Mouse (Mus musculus): ENCODE measurements at regions not wholly inside any gene's neighbourhood (a gene's known extent, or its start where the extent isn't known, plus 50 kb on each side); places are given as distances from the start of the nearest gene placed in this dataset.

GRCm38 (mm10) chr8:112427721-112428389 lies 142.0 kb upstream of the Cntnap4 start:
- Histone ChIP-seq H3K36me3 (ENCODE audit: control insufficient read depth, insufficient read depth, low read length) (no peaks in the 10 kb centered on the region), H3K9ac (ENCODE audit: low read depth, low read length) (no peak overlapping the region), H3K9me3 (ENCODE audit: control insufficient read depth, low read length) (no peaks in the 10 kb centered on the region), H3K4me1 (ENCODE audit: control insufficient read depth, insufficient read depth, low read length) (no peaks in the 10 kb centered on the region), H3K27ac (ENCODE audit: low read depth, low read length) (no peak overlapping the region), H3K4me3 (ENCODE audit: low read length) (no peak overlapping the region), H3K27me3 (ENCODE audit: control insufficient read depth, insufficient read depth, low read length) (no peaks in the 10 kb centered on the region), H3K4me2 (replicated peaks; ENCODE audit: low read depth, low read length) (no peak overlapping the region)
- whole genome bisulfite sequencing: 66% methylated on average over 19 of the region's 19 CpGs
- no peak for ATAC-seq (ENCODE audit: low FRiP score, low TSS enrichment)

- no peaks in the 10 kb centered on the region for H3K4me1 ChIP-seq (ENCODE audit: control insufficient read depth, insufficient read depth, low read length)
- H3K4me3 ChIP-seq (ENCODE audit: low read length): no peak overlapping the region
- no peak overlapping the region for H3K4me2 ChIP-seq (replicated peaks; ENCODE audit: low read depth, low read length)
- no peaks in the 10 kb centered on the region for H3K36me3 ChIP-seq (ENCODE audit: control insufficient read depth, insufficient read depth, low read length)
- H3K9ac ChIP-seq (ENCODE audit: low read depth, low read length): no peak overlapping the region
- H3K9me3 ChIP-seq (ENCODE audit: control insufficient read depth, low read length): no peaks in the 10 kb centered on the region
- 90% methylated on average over 5 of the region's 5 CpGs for WGBS
- no peak overlapping the region for H3K27ac ChIP-seq (ENCODE audit: low read depth, low read length)
- H3K27me3 ChIP-seq (ENCODE audit: control insufficient read depth, insufficient read depth, low read length): no peaks in the 10 kb centered on the region
- no peak for ATAC-seq (ENCODE audit: low FRiP score, low TSS enrichment)
Measured at GRCm38 (mm10) chr8:112411968-112412367, 157.9 kb upstream of the Cntnap4 start.

- H3K4me1 ChIP-seq (ENCODE audit: control insufficient read depth, insufficient read depth, low read length): no peaks in the 10 kb centered on the region
- H3K9ac ChIP-seq (ENCODE audit: low read depth, low read length): no peak overlapping the region
- 19% methylated on average over 6 of the region's 6 CpGs for WGBS
- no peak overlapping the region for H3K4me3 ChIP-seq (ENCODE audit: low read length)
- no peak for ATAC-seq (ENCODE audit: low FRiP score, low TSS enrichment)
- no peaks in the 10 kb centered on the region for H3K36me3 ChIP-seq (ENCODE audit: control insufficient read depth, insufficient read depth, low read length)
- H3K27ac ChIP-seq (ENCODE audit: low read depth, low read length): no peak overlapping the region
- H3K9me3 ChIP-seq (ENCODE audit: control insufficient read depth, low read length): no peaks in the 10 kb centered on the region
- H3K4me2 ChIP-seq (replicated peaks; ENCODE audit: low read depth, low read length): no peak overlapping the region
- H3K27me3 ChIP-seq (ENCODE audit: control insufficient read depth, insufficient read depth, low read length): no peaks in the 10 kb centered on the region
Measured at GRCm38 (mm10) chr8:112411213-112411612, 158.6 kb upstream of the Cntnap4 start.

GRCm38 (mm10) chr8:112408211-112408735 lies 161.6 kb upstream of the Cntnap4 start:
- Histone ChIP-seq H3K4me1 (ENCODE audit: control insufficient read depth, insufficient read depth, low read length) (no peaks in the 10 kb centered on the region), H3K4me3 (ENCODE audit: low read length) (no peak overlapping the region), H3K9ac (ENCODE audit: low read depth, low read length) (no peak overlapping the region), H3K36me3 (ENCODE audit: control insufficient read depth, insufficient read depth, low read length) (no peaks in the 10 kb centered on the region), H3K4me2 (replicated peaks; ENCODE audit: low read depth, low read length) (no peak overlapping the region), H3K27me3 (ENCODE audit: control insufficient read depth, insufficient read depth, low read length) (no peaks in the 10 kb centered on the region), H3K27ac (ENCODE audit: low read depth, low read length) (no peak overlapping the region), H3K9me3 (ENCODE audit: control insufficient read depth, low read length) (no peaks in the 10 kb centered on the region)
- ATAC-seq (ENCODE audit: low FRiP score, low TSS enrichment): no peak
- WGBS: 94% methylated on average over 9 of the region's 9 CpGs

GRCm38 (mm10) chr8:112404087-112404486 lies 165.8 kb upstream of the Cntnap4 start:
- H3K36me3 ChIP-seq (ENCODE audit: control insufficient read depth, insufficient read depth, low read length): no peaks in the 10 kb centered on the region
- no peak overlapping the region for H3K9ac ChIP-seq (ENCODE audit: low read depth, low read length)
- no peaks in the 10 kb centered on the region for H3K4me1 ChIP-seq (ENCODE audit: control insufficient read depth, insufficient read depth, low read length)
- H3K4me2 ChIP-seq (replicated peaks; ENCODE audit: low read depth, low read length): no peak overlapping the region
- no peaks in the 10 kb centered on the region for H3K27me3 ChIP-seq (ENCODE audit: control insufficient read depth, insufficient read depth, low read length)
- H3K4me3 ChIP-seq (ENCODE audit: low read length): no peak overlapping the region
- no peak overlapping the region for H3K27ac ChIP-seq (ENCODE audit: low read depth, low read length)
- WGBS: 0% methylated on average over 2 of the region's 2 CpGs
- no peaks in the 10 kb centered on the region for H3K9me3 ChIP-seq (ENCODE audit: control insufficient read depth, low read length)
- peak; percentile 71 for ATAC-seq (ENCODE audit: low FRiP score, low TSS enrichment)

- Histone ChIP-seq H3K27me3 (ENCODE audit: control insufficient read depth, insufficient read depth, low read length) (no peaks in the 10 kb centered on the region), H3K9me3 (ENCODE audit: control insufficient read depth, low read length) (0 out of 2 replicates have a peak, but pooled peaks cover 2% of the 10 kb centered on the region), H3K4me1 (ENCODE audit: control insufficient read depth, insufficient read depth, low read length) (no peaks in the 10 kb centered on the region), H3K27ac (ENCODE audit: low read depth, low read length) (no peak overlapping the region), H3K4me2 (replicated peaks; ENCODE audit: low read depth, low read length) (no peak overlapping the region), H3K9ac (ENCODE audit: low read depth, low read length) (no peak overlapping the region), H3K4me3 (ENCODE audit: low read length) (no peak overlapping the region), H3K36me3 (ENCODE audit: control insufficient read depth, insufficient read depth, low read length) (no peaks in the 10 kb centered on the region)
- WGBS: 19% methylated on average over 2 of the region's 2 CpGs
- no peak for ATAC-seq (ENCODE audit: low FRiP score, low TSS enrichment)
Measured at GRCm38 (mm10) chr8:112397438-112397837, 172.4 kb upstream of the Cntnap4 start.

GRCm38 (mm10) chr8:112390108-112390507 lies 179.7 kb upstream of the Cntnap4 start:
- no peaks in the 10 kb centered on the region for H3K36me3 ChIP-seq (ENCODE audit: control insufficient read depth, insufficient read depth, low read length)
- no peak overlapping the region for H3K27ac ChIP-seq (ENCODE audit: low read depth, low read length)
- 85% methylated on average over 4 of the region's 4 CpGs for WGBS

GRCm38 (mm10) chr8:112348323-112348722 lies 221.5 kb upstream of the Cntnap4 start:
- no peak for ATAC-seq (ENCODE audit: low FRiP score, low TSS enrichment)
- Histone ChIP-seq H3K4me2 (replicated peaks; ENCODE audit: low read depth, low read length) (no peak overlapping the region), H3K4me3 (ENCODE audit: low read length) (no peak overlapping the region), H3K4me1 (ENCODE audit: control insufficient read depth, insufficient read depth, low read length) (no peaks in the 10 kb centered on the region), H3K36me3 (ENCODE audit: control insufficient read depth, insufficient read depth, low read length) (no peaks in the 10 kb centered on the region), H3K9me3 (ENCODE audit: control insufficient read depth, low read length) (no peaks in the 10 kb centered on the region), H3K27ac (ENCODE audit: low read depth, low read length) (no peak overlapping the region), H3K27me3 (ENCODE audit: control insufficient read depth, insufficient read depth, low read length) (no peaks in the 10 kb centered on the region), H3K9ac (ENCODE audit: low read depth, low read length) (no peak overlapping the region)
- 33% methylated on average over 5 of the region's 5 CpGs for WGBS

More at GRCm38 (mm10) chr8:112390108-112390507, 179.7 kb upstream of the Cntnap4 start:
- Histone ChIP-seq H3K9ac (ENCODE audit: low read depth, low read length) (no peak overlapping the region), H3K4me3 (ENCODE audit: low read length) (no peak overlapping the region), H3K9me3 (ENCODE audit: control insufficient read depth, low read length) (0 out of 2 replicates have a peak, but pooled peaks cover 2% of the 10 kb centered on the region), H3K4me1 (ENCODE audit: control insufficient read depth, insufficient read depth, low read length) (no peaks in the 10 kb centered on the region), H3K4me2 (replicated peaks; ENCODE audit: low read depth, low read length) (no peak overlapping the region), H3K27me3 (ENCODE audit: control insufficient read depth, insufficient read depth, low read length) (no peaks in the 10 kb centered on the region)
- ATAC-seq (ENCODE audit: low FRiP score, low TSS enrichment): no peak

- Histone ChIP-seq H3K4me2 (replicated peaks; ENCODE audit: low read depth, low read length) (no peak overlapping the region), H3K4me3 (ENCODE audit: low read length) (no peak overlapping the region), H3K27ac (ENCODE audit: low read depth, low read length) (no peak overlapping the region), H3K36me3 (ENCODE audit: control insufficient read depth, insufficient read depth, low read length) (no peaks in the 10 kb centered on the region), H3K9me3 (ENCODE audit: control insufficient read depth, low read length) (no peaks in the 10 kb centered on the region), H3K27me3 (ENCODE audit: control insufficient read depth, insufficient read depth, low read length) (no peaks in the 10 kb centered on the region), H3K9ac (ENCODE audit: low read depth, low read length) (no peak overlapping the region), H3K4me1 (ENCODE audit: control insufficient read depth, insufficient read depth, low read length) (no peaks in the 10 kb centered on the region)
- no peak for ATAC-seq (ENCODE audit: low FRiP score, low TSS enrichment)
- WGBS: 48% methylated on average over 11 of the region's 11 CpGs
Measured at GRCm38 (mm10) chr8:112333171-112333570, 236.7 kb upstream of the Cntnap4 start.

Measured in kidney, embryonic 14.5 days (tissue).